Mouse (Mus musculus) cerebellum, adult 18-20 months (tissue): Measurements from ENCODE around the gene Dusp13.

ENCODE experiments used
- DNase-seq, 2 experiments: peaks; one replicate each; pipeline ENCODE4 v3.0.0; 2021

Dusp13 gene

DNA sequence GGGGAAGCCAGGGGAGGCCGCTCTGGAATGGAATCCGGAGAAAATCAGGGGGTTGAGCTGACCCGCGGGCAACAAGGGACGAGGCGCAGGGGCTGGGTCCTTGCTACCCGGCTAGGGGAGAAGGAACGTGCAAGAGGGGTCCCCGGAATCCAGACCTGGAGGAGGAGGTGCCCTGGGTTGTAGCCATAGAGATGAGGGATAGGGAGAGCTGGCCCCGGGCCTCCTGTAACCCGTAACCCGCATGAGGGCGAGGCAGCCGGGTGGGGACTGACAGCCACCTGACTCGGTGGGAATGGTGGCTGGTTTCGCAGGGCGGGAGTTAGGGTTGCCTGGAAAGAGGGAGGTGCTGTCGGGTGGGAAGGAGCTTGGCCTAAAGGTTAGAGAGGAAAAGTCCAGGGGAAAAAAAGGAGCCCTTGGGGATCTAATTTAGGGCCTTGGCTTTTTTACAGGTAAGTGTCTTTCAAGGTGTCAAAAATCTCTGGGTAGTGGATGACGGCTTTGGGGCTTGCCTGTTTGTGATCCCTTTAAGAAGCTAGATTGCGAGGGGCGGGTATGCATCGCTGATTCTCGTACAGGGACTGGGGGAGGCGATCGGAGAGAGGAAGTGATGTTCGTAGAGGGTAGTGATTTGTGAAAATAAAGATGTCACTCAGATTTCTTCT lies at the start of gene Dusp13:
Gene Dusp13 (minus strand): TSS at position 301 of the 662 bp plus-strand sequence.
- DNase-seq = peak; percentile 74 to 77

DNA sequence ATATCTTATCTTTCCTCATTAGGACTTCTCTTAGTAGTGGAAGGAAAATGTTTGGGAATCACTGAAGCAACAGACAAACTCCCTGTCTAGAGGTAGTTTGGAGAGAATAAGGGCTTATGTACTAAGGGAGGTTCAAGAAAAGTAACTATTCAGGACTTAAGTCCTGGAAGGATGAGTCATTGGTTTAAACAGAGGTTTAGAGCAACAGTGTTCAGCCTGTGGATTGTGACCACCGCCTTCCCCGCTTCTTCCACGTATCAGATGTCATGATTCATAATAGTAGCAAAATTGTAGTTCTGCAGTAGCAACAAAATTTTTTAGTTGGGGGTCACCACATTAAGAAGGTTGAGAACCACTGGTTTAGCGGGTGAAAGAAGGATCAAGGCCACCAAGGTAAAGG lies 49.7 kb upstream of the Dusp13 start:
- DNase-seq = no peak

DNA sequence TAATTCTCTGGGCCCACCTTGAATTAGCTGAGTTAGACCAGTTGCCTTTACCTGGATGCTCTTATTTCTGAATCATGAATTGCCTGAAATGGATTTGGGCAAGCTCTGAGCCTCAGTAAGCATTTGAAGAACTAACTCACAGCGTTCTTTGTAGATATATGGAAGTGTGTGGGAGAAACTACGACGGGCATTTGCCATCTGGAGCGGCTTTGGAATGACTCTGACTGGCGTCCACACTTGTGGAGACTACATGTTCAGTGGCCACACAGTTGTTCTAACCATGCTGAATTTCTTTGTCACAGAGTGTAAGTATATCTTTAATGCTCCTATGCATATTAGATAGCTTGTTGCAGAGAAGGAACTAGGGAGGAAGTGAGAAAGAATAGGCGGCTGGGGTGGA lies 41.3 kb upstream of the Dusp13 start:
- DNase-seq = no peak

DNA sequence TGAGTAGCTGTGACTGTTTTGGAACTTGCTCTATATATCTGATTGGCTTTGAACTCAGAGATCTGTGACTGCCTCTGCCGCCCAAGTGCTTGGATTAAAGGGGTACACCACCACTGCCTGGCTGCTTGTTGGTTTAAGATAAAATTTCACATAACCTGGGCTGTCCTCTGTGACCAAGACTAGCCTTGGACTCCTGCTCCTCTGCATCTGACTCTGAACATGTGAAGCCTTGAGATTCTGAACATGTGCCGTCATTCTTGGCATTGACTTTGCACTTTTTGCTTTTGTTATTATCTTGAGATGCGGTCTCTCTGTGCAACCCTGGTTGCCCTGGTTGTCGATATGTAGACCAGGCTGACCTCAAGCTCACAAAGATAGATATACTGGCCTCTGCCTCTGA lies 40.7 kb upstream of the Dusp13 start:
- no peak for DNase-seq

DNA sequence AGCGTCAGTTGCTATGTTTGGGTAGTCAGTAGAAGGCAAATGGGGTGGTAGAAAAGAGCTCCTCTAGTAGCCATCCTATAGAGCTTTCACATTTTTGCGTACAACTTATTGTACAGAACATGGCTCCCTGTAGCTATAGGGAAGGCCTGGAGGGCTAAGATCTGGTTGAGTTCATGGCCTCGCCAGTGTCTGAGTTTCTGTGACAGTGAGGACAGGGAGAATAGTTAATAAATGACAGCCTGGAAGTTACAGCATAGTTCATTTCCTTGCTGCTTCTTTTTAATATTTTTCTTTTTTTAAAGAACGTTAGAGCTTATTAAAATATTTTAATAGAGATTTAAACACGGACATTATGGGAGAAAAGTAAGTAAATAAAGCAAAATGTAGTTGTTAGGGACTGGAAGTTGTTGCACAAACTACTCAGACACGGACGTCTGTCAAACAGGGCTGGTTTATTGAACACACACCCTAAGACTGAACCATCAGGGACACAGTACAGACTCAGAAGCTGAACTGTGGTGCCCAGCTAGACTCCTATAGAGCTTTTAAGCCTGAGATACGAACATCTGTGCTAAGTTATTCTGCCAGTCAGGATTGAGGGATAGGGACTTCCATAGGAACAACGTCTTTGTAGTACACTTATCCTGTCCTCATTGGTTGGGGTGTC lies 39.7 kb upstream of the Dusp13 start:
- no peak for DNase-seq

DNA sequence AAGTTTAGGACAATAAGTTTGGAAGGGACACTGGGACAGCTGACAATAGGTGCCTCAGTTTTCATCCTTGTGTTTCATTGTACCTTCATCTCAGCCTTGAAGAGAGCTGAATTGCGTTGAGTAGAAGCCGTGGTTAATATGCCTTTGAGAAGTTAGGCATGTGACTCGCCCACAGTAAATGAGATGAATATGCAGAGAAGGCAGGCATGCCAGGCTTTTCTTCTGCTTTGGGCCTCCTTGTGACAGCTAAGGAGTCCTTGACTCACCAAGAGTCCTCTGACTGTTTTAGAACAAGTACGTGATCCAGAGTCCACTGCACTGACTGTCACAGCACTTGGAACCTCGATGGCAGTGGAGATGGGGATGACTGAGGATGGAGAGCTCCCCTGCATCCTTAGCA lies 37.1 kb upstream of the Dusp13 start:
- DNase-seq = no peak

DNA sequence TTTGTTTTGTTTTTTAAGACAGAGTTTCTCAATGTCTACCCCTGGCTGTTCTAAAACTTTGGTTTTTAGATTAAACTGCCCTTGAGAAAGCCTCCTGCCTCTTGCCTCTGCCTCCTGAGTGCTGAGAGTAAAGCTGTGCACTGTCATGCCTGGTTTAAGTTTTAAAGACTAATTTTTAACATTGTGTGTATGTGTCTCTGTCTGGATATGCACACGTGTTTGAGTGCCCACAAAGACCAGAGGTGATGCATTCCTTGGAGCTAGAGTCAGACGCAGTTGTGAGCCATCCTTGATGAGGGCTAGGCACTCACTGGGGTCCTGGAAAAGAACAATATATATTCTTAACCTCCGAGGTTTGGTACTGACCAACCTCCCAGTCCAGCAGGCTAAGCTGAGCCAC lies 36.4 kb upstream of the Dusp13 start:
- no peak for DNase-seq

DNA sequence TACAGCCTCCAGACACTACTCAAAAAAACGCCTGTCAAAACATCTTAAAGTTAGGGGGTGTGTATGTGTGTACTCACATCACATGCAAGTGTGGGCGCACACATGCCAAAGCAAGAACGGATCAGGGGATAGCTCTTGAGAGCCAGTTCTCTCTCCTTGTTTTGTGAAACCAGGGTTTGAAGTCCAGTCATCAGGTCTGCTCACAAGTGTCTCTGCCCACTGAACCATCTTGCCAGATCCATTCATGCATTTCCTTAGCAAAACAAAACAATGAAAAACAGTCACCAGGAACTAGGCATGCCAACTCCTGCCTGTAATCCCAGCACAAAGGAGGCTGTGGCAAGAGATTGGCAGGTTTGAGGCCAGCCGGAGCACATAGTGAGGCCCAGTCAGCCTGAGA lies 35.5 kb upstream of the Dusp13 start:
- DNase-seq = no peak

DNA sequence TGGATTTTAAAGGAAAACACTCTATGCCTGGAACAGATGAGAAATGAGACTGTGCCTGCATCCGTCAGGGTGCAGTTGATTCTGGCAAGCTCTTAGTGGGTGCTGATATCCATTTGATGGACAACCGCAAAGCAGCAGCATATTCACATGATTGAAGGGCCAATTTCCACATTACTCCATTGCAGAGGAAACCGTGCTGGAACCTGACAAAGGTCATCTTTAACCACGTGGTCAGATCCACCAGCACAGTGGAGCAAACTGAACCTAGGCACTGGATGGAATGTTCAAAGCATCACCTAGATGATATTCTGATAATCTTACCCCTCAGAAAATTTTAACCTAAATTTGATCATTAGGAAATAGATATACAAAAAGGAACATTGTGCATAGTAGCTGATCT lies 25.2 kb upstream of the Dusp13 start:
- DNase-seq = no peak

DNA sequence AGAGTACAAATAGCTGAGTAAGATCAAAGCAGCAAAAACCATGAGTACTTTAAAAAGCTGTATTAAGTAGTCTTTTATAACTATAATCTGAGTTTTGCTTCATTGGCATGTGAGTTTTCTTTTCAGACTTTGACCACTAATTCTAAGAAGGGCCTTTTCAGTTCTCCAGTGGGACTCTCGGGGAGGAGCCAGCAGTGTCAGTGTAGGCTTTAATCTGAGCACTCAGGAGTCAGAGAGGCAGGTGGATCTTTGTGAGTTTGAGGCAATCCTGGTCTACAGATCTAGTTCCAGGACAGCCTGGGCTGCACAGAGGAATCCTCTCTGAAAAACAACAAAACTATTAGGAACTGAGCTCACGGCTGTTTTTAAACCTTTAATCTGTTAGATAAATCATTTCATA lies 23.0 kb upstream of the Dusp13 start:
- DNase-seq = no peak

DNA sequence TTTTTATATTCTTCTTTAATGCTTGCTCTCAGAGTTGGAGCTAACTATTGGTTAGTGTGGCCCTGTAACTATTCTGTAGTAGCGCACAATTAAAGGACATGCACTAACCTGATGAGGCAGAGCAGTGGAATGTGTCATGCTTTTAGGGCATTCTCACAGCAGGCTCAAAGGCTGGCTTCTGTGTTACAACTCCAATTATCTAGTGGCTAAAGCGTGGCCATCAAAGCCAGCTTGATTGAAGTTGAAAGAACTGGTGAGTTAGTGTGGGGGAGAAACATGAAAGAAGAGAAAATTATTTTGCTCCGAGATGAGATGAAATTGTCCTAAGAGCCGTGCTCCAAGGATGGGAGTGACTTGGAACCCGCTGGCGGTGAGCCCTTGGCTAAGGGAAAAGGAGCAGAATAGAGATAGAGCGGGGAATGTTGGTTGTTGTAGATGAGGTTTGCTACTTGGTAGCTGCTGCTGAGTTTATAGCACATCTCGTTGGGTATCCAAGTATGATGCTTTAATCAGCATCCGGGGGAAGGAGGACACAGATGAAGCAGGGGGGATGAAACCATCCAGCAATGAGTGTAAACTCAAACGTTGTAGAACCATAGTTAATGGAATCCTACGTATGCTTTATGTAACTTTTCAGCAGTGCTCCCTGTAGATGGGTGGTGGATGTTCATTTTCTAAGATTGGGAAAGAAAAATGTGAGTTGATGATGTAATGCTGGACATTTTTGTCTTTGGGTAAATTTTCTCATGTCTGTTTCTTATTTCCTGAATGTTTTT lies 21.7 kb upstream of the Dusp13 start:
- DNase-seq = no peak

DNA sequence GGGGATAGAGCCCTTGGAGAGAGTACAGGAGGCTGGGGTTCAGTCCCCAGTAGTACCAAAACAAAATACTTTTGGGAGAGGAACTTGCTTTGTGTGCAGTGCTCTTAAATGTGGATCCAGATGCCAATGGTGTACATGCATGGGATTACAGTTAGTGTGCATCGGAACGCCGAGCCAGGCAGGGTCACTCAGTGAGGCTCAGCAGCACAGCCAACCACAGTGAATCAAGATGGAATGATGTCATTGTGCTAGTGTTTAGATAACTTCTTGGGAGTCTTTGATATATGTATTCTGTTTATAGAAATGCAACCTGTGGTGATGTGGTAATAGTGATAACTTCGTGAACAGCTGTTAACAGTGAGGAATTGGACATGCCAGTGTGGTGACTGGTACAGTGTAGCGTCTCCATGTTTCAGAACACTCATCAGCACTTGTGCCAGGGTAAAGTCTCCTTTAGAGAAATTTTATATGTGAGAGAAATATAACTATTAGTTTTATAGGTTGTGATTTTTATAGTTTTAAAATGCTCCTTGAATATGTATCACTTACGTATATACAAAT lies 15.5 kb upstream of the Dusp13 start:
- no peak for DNase-seq

DNA sequence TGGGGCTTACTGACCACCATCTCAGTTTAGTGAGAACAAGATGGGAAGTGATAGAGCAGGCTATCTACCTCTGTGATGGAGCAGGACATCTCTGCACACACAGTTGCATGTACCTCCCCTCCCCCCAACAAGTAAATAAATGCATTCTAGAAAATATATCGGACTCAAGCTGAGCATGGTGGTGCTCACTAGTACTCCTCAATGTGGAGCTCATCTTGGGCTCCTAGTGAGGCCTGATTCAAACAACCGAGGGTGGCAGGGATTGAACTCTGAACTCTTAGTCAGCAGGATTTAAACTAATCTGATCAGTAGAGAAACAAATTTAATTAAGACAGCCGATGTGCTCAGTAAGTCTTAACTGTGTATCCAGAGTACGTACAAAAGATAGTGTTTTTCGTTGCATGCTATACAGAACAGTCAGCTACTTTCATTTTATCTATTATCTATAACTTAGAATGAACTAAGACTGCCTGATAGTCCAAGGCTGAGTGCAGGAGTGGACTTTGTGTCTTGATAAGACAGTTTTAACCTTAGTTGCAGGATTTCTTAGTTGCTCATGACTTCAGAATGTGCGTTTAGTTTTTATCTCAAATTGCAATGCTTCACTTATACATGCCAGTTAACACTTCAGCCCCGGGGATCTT lies 14.9 kb upstream of the Dusp13 start:
- no peak for DNase-seq

DNA sequence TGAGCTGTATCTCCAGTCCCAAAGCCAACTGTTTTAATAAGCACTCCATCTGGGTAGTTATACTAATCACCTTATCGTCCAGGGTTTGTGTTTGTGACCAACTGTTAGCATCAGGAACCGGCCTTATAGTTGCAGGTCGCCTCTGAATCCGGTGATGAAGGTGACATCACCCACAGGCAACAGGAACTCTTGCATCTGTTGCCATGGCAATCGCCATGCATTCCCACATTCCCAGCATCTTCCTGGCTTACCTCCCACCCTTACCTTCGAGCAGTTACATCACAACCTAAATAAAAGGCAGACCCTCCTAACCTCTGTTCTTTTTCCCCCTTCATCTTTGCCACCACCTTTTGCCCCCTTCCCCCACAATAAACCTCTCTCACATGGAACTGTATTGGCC lies 13.7 kb upstream of the Dusp13 start:
- DNase-seq = peak in 1 of 2 experiments; percentile 21

DNA sequence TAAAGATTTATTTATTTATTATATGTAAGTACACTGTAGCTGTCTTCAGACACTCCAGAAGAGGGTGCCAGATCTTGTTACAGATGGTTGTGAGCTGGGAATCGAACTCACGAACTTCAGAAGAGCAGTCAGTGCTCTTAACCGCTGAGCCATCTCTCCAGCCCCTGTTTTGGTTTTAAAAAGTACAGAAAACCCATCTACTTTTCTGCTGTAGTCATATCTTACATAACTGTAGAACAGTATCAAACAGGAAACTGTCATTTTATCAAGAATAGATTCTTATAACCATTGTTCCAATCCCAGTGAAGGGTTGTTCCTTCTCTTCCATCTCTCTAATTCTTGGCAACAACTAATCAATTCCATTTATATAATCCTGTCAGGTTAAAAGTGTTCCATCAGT lies 12.8 kb upstream of the Dusp13 start:
- no peak for DNase-seq

DNA sequence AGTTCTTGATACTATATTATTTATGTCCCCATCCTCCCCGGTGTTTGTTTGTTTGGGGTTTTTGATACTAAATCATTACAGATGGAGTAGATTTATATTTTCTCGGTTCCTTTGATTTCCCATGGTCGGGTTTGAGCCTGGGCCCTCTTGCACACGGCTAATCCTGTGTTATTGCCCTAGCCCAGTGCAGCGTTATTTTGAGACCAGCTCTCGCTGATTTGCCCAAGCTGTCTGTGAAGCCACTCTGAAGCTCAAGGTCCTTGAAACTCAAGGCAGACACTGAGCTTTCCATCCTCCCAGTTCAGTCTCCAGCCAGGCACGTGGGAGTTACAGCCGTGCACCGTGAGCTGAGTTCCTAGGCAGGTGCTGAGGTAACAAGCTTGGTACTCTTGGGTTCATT lies 10.6 kb upstream of the Dusp13 start:
- no peak for DNase-seq

DNA sequence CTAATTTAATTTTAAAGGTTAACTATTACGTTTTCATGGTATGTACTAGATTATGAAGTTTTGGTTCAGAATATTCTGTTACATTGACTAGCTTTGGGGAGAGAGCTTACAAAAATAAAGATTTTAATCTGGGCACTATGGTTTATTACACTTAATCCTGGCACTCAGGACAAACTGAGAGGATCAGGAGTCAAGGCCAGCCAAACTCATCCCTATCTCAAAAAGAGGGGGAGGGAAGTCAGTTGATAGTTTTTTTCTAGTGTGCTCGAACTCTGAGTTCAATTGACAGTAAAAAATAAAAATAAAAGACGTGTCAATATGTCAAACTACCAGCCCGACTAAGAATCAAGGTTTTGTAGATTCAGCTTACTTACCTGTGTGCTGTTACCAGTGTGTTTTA lies 2.4 kb upstream of the Dusp13 start:
- DNase-seq = no peak

DNA sequence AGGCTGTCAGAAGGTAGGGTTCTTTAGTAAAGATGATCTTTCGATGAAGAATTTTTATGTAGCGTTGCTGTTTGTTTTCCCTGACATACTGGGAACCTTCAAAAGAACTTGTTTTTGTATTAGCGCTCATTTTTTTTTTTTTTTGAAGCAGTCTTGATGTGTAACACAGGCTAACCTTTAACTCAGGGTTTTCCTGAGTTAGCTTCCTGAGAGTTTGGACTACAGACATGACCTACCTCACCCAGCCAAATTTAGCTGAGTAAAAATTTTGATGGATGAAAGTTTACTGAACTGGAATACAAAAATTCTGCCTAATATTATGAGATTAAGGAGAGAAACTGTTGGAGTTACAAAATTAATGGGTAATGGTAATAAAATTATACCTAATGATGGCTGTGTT lies 1.4 kb upstream of the Dusp13 start:
- DNase-seq = no peak

DNA sequence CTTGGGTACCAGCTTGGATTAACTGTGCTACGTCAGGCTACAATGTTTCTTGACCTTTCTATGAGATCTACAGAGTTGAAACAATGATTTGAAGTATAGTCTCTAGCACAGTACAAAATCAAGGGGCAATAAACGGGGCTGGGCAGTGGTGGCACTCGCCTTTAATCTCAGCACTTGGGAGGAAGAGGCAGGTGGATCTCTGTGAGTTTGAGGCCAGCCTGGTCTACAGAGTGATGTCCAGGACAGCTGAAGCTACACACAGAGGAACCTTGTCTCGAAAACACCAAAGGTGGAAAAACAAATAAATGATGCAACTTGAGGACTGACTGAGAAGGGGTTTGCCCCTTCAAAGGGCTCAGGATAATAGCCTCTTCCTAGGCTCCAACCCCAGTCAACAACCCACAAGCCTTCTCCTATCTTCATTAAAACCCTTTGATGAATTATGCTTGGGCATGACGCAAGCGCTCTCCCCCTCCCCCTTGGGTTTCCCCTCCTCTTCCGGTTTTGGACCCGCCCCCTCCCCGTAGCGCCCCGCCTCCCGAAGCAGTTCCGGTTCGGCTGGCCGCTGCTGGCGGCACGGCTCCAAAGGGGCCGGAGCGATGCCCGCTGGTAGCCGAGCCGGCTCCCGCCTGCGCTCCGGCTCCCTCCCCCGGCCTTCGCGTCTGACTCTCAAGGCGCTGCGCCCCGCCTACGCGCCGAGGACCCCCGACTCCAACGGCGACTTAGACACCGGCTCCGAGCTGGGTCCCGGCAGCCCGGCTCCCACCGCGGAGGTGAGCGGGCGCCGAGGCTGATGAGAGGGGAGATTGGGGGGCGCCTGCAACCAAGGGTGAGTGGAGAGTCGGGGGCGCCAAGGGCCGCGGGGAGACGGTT lies 737 bp downstream of the Dusp13 start, which contains the start of gene Samd8:
Gene Samd8 (plus strand): TSS at position 524 of the 873 bp plus-strand sequence.
- peak; percentile 83 to 89 for DNase-seq

DNA sequence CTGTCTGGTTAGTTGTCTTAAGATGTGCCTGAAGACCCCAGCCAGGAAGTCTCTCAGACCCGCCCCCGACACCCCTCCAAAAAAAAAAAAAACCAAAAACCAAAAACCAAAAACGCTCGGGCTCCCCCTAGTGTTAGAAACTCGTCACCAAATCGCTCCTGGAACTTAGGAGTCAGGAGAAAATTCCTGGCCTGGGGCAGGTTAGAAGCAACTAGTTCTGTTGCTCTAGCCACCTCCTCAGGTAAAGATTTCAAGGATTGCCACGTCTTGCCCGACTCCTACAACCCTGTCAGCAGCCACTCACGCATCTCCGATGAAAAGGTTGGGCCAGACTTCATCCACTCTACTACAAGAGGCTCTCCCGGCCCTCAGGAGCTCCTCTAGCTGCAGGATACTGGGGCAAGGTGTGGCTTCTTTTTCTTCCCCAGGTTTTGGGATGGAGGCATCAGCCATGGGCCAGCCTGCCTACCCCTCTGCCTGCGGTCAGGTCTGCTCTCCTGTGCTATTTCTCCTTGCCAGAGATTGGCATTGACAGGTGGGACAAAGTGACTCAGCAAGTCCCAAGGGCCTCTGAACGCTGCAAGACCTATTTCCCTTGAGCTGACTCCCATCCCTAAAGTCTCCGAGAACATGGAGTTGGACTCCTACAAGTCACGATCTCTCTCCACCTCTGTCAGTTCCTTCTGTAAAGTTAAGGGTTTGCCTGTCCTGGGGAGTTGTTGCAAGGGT lies 2.7 kb downstream of the Dusp13 start:
- peak; percentile 52 to 65 for DNase-seq

DNA sequence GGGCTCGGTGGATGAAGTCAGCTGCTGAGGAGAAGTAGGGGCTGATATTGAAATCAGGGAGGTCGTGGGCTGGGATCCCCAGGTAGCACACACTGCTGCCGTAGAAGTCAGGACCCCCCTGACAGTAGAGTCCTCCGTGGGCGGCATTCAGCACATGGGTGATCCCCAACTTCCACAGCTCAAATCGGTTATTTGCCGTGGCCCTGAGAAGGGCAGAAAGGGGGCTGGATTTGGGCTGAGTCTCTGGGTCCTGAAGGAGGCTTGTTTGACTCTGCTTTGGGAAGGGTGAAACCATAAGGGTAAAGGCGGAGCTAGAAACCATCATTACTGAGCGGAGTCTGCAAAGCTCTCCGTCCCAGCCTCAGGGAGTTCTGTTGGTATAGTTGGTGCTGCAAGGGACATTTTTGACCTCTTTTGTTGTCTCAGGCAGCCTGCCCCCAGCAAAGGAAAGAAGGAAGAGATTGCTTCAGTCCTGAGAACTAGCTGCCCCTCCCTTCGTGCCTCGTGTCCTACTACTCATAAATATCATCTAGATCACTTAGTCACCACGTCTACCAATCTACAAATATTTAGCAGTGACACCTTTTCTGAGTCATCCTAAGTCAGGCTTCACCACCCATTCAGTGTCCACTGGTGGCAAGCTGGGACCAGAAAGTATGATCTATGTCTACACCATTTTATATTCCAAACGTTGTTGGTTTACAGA lies 3.4 kb downstream of the Dusp13 start:
- DNase-seq = no peak
